Mouse (Mus musculus) MEL (cell line): Measurements from ENCODE around the gene Card10. TPM values are rescaled to one million over a fixed set of nuclear protein-coding genes. Genes with fewer than 3 reads are reported as not detected.

Experiments
- DNase-seq: peaks from one replicate; pipeline ENCODE4 v3.0.0; 2011; ENCODE audit warnings: low read depth, low spot score
- H3K27ac ChIP-seq: 2 replicates; pipeline ENCODE4 v1.5.1; 2012; ENCODE audit warnings: low read depth, mild to moderate bottlenecking, control low read depth, low read length, moderate library complexity; ENCODE audit not compliant: control insufficient read depth
- H3K27me3 ChIP-seq, 2 experiments: fragments of 150-350 bp in 1 of 2; sonication (generic) in 1 of 2; 2 replicates each; pipeline ENCODE4 v1.6.1; 2012; ENCODE audit warnings: low read length in 2 of 2, mild to moderate bottlenecking in 2 of 2, improper control_type of control experiment in 1 of 2, moderate library complexity in 1 of 2; ENCODE audit not compliant: insufficient read depth in 2 of 2, control insufficient read depth in 1 of 2
- H3K36me3 ChIP-seq, 2 experiments: 2 replicates each; pipeline ENCODE4 v1.6.1; 2012 to 2014; ENCODE audit warnings: low read length in 2 of 2, improper control_type of control experiment in 1 of 2, inconsistent platforms in 1 of 2, mild to moderate bottlenecking in 1 of 2; ENCODE audit not compliant: insufficient read depth in 2 of 2, control insufficient read depth in 1 of 2
- H3K4me1 ChIP-seq, 2 experiments: fragments of 150-350 bp in 1 of 2; sonication (generic) in 1 of 2; 2 replicates each; pipeline ENCODE4 v1.6.1; 2012; ENCODE audit warnings: low read length in 2 of 2, improper control_type of control experiment in 1 of 2, mild to moderate bottlenecking in 1 of 2; ENCODE audit not compliant: insufficient read depth in 2 of 2, control insufficient read depth in 1 of 2
- H3K4me3 ChIP-seq, 2 experiments: fragments of 150-350 bp in 1 of 2; sonication (generic) in 1 of 2; 2 replicates each; pipeline ENCODE4 v1.5.1; 2012; ENCODE audit warnings: low read depth in 2 of 2, low read length in 2 of 2, mild to moderate bottlenecking in 2 of 2, moderate library complexity in 2 of 2, control low read depth in 1 of 2, improper control_type of control experiment in 1 of 2; ENCODE audit not compliant: control insufficient read depth in 1 of 2, insufficient read depth in 1 of 2
- H3K79me2 ChIP-seq: 2 replicates; pipeline ENCODE4 v1.6.1; 2012; ENCODE audit warnings: mild to moderate bottlenecking, low read length, moderate library complexity; ENCODE audit not compliant: control insufficient read depth, poor library complexity, insufficient read depth
- H3K9ac ChIP-seq: 2 replicates; pipeline ENCODE4 v1.6.1; 2012; ENCODE audit warnings: low read depth, mild to moderate bottlenecking, control low read depth, low read length, moderate library complexity; ENCODE audit not compliant: control insufficient read depth, poor library complexity, severe bottlenecking
- H3K9me3 ChIP-seq: fragments of 150-350 bp; sonication (generic); replicated peaks from 2 replicates; pipeline ENCODE4 v1.6.1; 2012; ENCODE audit warnings: mild to moderate bottlenecking, low read length, improper control_type of control experiment, moderate library complexity; ENCODE audit not compliant: insufficient read depth
- CHD1 ChIP-seq: IDR thresholded peaks from 2 replicates; pipeline ENCODE4 v1.6.1; 2012; ENCODE audit warnings: low read depth, mild to moderate bottlenecking, inconsistent platforms, low read length, improper control_type of control experiment
- CTCF ChIP-seq, 3 experiments: IDR thresholded peaks in 2 of 3; conservative IDR thresholded peaks in 1 of 3; 2 replicates each; pipeline ENCODE4 v1.5.1; 2011 to 2012; ENCODE audit warnings: low read length in 3 of 3, low read depth in 2 of 3, mild to moderate bottlenecking in 2 of 3, improper control_type of control experiment in 1 of 3, inconsistent platforms in 1 of 3, mixed read lengths in 1 of 3, moderate library complexity in 1 of 3; ENCODE audit not compliant: control insufficient read depth in 1 of 3, insufficient read depth in 1 of 3, poor library complexity in 1 of 3, severe bottlenecking in 1 of 3
- ELF1 ChIP-seq: IDR thresholded peaks from 2 replicates; pipeline ENCODE4 v1.6.1; 2014; ENCODE audit warnings: low read depth, mild to moderate bottlenecking, inconsistent platforms, low read length, improper control_type of control experiment, moderate library complexity
- EP300 ChIP-seq, 2 experiments: IDR thresholded peaks; 2 replicates each; pipeline ENCODE4 v1.6.1; 2011; ENCODE audit warnings: improper control_type of control experiment in 2 of 2, low read length in 2 of 2, low read depth in 1 of 2, mild to moderate bottlenecking in 1 of 2
- GABPA ChIP-seq: IDR thresholded peaks from 2 replicates; pipeline ENCODE4 v1.6.1; 2012; ENCODE audit warnings: low read depth, mild to moderate bottlenecking, inconsistent platforms, low read length, improper control_type of control experiment, moderate library complexity
- MAFK ChIP-seq: IDR thresholded peaks from 2 replicates; pipeline ENCODE4 v1.6.1; 2011; ENCODE audit warnings: low read depth, mild to moderate bottlenecking, low read length, improper control_type of control experiment, borderline replicate concordance
- MEF2A ChIP-seq: IDR thresholded peaks from 2 replicates; pipeline ENCODE4 v1.6.1; 2014; ENCODE audit warnings: low read depth, mild to moderate bottlenecking, inconsistent platforms, low read length, improper control_type of control experiment; ENCODE audit not compliant: poor library complexity, insufficient replicate concordance, severe bottlenecking; ENCODE audit errors: extremely low read depth
- MXI1 ChIP-seq: IDR thresholded peaks from 2 replicates; pipeline ENCODE4 v1.6.1; 2011; ENCODE audit warnings: mild to moderate bottlenecking, low read depth, low read length, improper control_type of control experiment
- MYB ChIP-seq: IDR thresholded peaks from 2 replicates; pipeline ENCODE4 v1.6.1; 2011; ENCODE audit warnings: mild to moderate bottlenecking, low read depth, low read length, improper control_type of control experiment
- NRF1 ChIP-seq: IDR thresholded peaks from 2 replicates; pipeline ENCODE4 v1.6.1; 2014; ENCODE audit warnings: low read depth, mild to moderate bottlenecking, inconsistent platforms, low read length, improper control_type of control experiment, moderate library complexity; ENCODE audit not compliant: poor library complexity, insufficient read depth, severe bottlenecking
- POLR2A ChIP-seq, 2 experiments: IDR thresholded peaks; 2 replicates each; pipeline ENCODE4 v1.6.1; 2011 to 2012; ENCODE audit warnings: low read length in 2 of 2, mild to moderate bottlenecking in 2 of 2, control low read depth in 1 of 2, improper control_type of control experiment in 1 of 2, low read depth in 1 of 2, moderate library complexity in 1 of 2; ENCODE audit not compliant: control insufficient read depth in 1 of 2, insufficient read depth in 1 of 2, poor library complexity in 1 of 2
- RAD21 ChIP-seq: IDR thresholded peaks from 2 replicates; pipeline ENCODE4 v1.6.1; 2011; ENCODE audit warnings: mild to moderate bottlenecking, low read depth, low read length, improper control_type of control experiment
- SIN3A ChIP-seq: IDR thresholded peaks from 2 replicates; pipeline ENCODE4 v1.6.1; 2012; ENCODE audit warnings: low read length, improper control_type of control experiment, inconsistent platforms
- TBP ChIP-seq: IDR thresholded peaks from 2 replicates; pipeline ENCODE4 v1.8.0; 2011; ENCODE audit warnings: low read depth, low read length, improper control_type of control experiment
- UBTF ChIP-seq: IDR thresholded peaks from 2 replicates; pipeline ENCODE4 v1.6.1; 2012; ENCODE audit warnings: low read depth, mild to moderate bottlenecking, inconsistent platforms, low read length, improper control_type of control experiment, moderate library complexity, borderline replicate concordance; ENCODE audit not compliant: insufficient read depth
- USF1 ChIP-seq: IDR thresholded peaks from 2 replicates; pipeline ENCODE4 v1.6.1; 2014; ENCODE audit warnings: low read depth, mild to moderate bottlenecking, inconsistent platforms, low read length, improper control_type of control experiment, moderate library complexity
- ZC3H11A ChIP-seq: IDR thresholded peaks from 2 replicates; pipeline ENCODE4 v1.6.1; 2012; ENCODE audit warnings: low read depth, mild to moderate bottlenecking, inconsistent platforms, low read length, improper control_type of control experiment
- polyA plus RNA-seq, 2 experiments: library from polyadenylated mRNA; stranded (reverse) in 1 of 2; unstranded in 1 of 2; fragments of >175 nt in 1 of 2; fragments of >200 nt in 1 of 2; gene quantifications; 2 replicates each; pipeline versions ENCODE4 v1.2.1 to v1.2.4; 2012; ENCODE audit warnings: low replicate concordance in 2 of 2, low read depth in 1 of 2; ENCODE audit not compliant: insufficient read length in 2 of 2, insufficient read depth in 1 of 2, missing spikeins in 1 of 2
- total RNA-seq: library from RNA; depleted of rRNA; stranded (reverse); fragments of 300-350 nt; gene quantifications from 2 replicates; pipeline ENCODE4 v1.2.3, GENCODE M21; 2012

Gene Card10
- total and polyA plus RNA-seq, 3 experiments: not detected

GRCm38 (mm10) chr15:78752991-78753390 is 49.9 kb downstream of the Card10 start:
- Histone ChIP-seq H3K27ac (no peak overlapping the region), H3K9me3 (no peaks in the 10 kb centered on the region), H3K4me1 (no peaks in the 10 kb centered on the region), H3K79me2 (no peaks in the 10 kb centered on the region), H3K9ac (no peak overlapping the region), H3K4me3 (no peak overlapping the region), H3K36me3 (no peaks in the 10 kb centered on the region), H3K27me3 (no peaks in the 10 kb centered on the region)
- peak; percentile 54 for DNase-seq
- TF ChIP-seq CTCF (IDR thresholded peaks at IDR 0.05 in 2 of 3, conservative IDR thresholded peaks at IDR 0.05 in 1 of 3; ENCODE audit: control insufficient read depth in 1 of 3, insufficient read depth in 1 of 3, low read depth in 2 of 3, low read length in 3 of 3, poor library complexity in 1 of 3, severe bottlenecking in 1 of 3): no peak
- TF ChIP-seq UBTF: no peak

GRCm38 (mm10) chr15:78750608-78751350 is 52.1 kb downstream of the Card10 start:
- H3K79me2 ChIP-seq: no peaks in the 10 kb centered on the region
- H3K4me3 ChIP-seq: no peak overlapping the region
- no peak for DNase-seq
- H3K27me3 ChIP-seq: no peaks in the 10 kb centered on the region
- TF ChIP-seq GABPA (no peak), NRF1 (no peak), MEF2A (no peak), MAFK (no peak), MXI1 (no peak), ZC3H11A (no peak), TBP (no peak), USF1 (no peak), EP300 (IDR thresholded peaks at IDR 0.05; ENCODE audit: low read depth in 1 of 2, low read length in 2 of 2) (no peak), SIN3A (no peak), RAD21 (no peak), CHD1 (no peak), ELF1 (no peak), MYB (no peak), CTCF (IDR thresholded peaks at IDR 0.05 in 2 of 3, conservative IDR thresholded peaks at IDR 0.05 in 1 of 3; ENCODE audit: control insufficient read depth in 1 of 3, insufficient read depth in 1 of 3, low read depth in 2 of 3, low read length in 3 of 3, poor library complexity in 1 of 3, severe bottlenecking in 1 of 3) (no peak), POLR2A (IDR thresholded peaks at IDR 0.05; ENCODE audit: control insufficient read depth in 1 of 2, insufficient read depth in 1 of 2, low read depth in 1 of 2, low read length in 2 of 2, poor library complexity in 1 of 2) (no peak)
- H3K9me3 ChIP-seq: no peaks in the 10 kb centered on the region
- H3K27ac ChIP-seq: no peak overlapping the region
- H3K9ac ChIP-seq: no peak overlapping the region
- H3K4me1 ChIP-seq: no peaks in the 10 kb centered on the region
- no peaks in the 10 kb centered on the region for H3K36me3 ChIP-seq
